Mouse (Mus musculus): ENCODE results near the gene Ccdc183. TPM values are rescaled to one million over a fixed set of nuclear protein-coding genes. Genes with fewer than 3 reads are reported as not detected.

The Ccdc183 gene
- polyA plus RNA-seq, 2 experiments = 0.08 TPM; not detected in 1

DNA sequence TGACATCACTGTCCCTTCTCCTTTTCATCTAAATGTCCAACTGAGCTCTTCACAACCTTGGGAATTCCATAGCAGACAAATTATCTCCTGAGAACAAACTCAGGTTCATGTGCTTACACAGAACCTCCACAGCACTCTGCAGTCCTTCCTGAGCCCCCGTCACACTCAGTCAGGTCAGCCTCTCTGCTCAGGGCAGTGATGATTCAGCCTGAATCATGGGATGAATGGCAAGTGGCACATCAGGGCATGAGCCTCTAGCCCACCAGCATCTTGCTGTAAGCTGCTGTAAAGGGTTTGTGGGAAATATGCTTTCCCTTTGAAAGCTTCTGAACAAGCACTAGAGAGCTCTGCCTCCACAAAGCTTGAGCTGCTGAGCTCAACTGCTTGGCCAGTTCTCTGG, 18.7 kb downstream of the Ccdc183 start:
- 85% methylated on average over 1 of the region's 1 CpGs for WGBS (ENCODE audit: insufficient replicate concordance)
- H3K27me3 ChIP-seq (ENCODE audit: control insufficient read depth, insufficient read depth, low read length) = no peaks in the 10 kb centered on the region

DNA sequence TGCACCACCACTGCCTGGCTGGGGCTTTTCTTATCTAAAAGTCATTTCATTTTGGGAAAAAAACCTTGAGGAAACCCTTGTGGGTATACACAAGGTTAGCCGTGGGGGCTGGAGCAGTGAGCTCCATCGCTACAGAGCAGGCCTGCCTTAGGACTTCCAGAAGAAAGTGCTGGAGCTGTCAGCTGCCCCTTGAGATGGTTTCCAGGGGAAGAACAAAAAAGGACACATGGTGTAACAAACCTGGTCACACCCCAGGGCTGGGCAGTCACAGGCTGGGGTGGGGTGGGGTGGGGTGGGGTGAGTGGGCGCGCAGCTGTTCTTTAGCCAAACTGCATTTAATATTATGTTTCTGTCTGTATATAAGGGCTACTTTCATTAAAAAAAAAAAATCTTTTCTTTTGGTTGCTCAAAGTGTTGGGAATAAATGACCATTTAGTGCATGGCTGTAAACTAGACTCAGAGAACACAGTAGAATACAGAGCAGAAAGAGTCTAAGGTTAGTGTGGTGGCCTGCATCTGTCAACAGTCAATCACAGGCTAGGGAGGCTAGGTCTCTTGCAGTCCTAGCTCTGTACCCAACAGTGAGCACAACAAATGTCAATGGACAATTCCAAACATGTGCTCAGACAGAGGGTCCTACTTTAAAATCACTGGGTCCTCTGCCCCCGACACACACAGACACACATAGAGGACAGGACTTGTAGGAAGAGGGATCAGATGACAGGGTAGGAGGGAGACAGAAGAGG, 20.5 kb downstream of the Ccdc183 start:
- ATAC-seq (ENCODE audit: insufficient read depth) (no peak), DNase-seq (ENCODE audit: low read depth in 3 of 3, low spot score in 3 of 3) (no peak)
- Histone ChIP-seq H3K4me1 (replicated peaks; ENCODE audit: control insufficient read depth in 2 of 2, insufficient read depth in 2 of 2, low read length in 1 of 2) (no peaks in the 10 kb centered on the region; a peak in 1 of 4 replicates), H3K9me3 (ENCODE audit: control insufficient read depth, low read length) (no peaks in the 10 kb centered on the region), H3K4me3 (ENCODE audit: insufficient read depth in 1 of 2, low read depth in 2 of 2, low read length in 2 of 2) (no peak overlapping the region), H3K27me3 (ENCODE audit: control insufficient read depth, insufficient read depth, low read length) (no peaks in the 10 kb centered on the region), H3K27ac (no peak overlapping the region), H3K9ac (replicated peaks) (no peak overlapping the region), H3K4me2 (ENCODE audit: low read depth) (no peak overlapping the region), H3K36me3 (replicated peaks; ENCODE audit: control insufficient read depth, insufficient read depth, low read depth) (peaks cover 63% of the 10 kb centered on the region)
- no peak for TF ChIP-seq CTCF (IDR thresholded peaks at IDR 0.05; ENCODE audit: low read depth)
- no peak for TF ChIP-seq EP300 (IDR thresholded peaks at IDR 0.05; ENCODE audit: low read depth)
- 85% methylated on average over 5 of the region's 5 CpGs for WGBS (ENCODE audit: insufficient replicate concordance)

More for the DNA sequence above, 18.7 kb downstream of the Ccdc183 start:
- peaks cover 58% of the 10 kb centered on the region for H3K36me3 ChIP-seq (replicated peaks; ENCODE audit: control insufficient read depth, insufficient read depth, low read depth)
- ATAC-seq (ENCODE audit: insufficient read depth) (no peak), DNase-seq (ENCODE audit: low read depth in 3 of 3, low spot score in 3 of 3) (no peak)
- H3K4me2 ChIP-seq (ENCODE audit: low read depth) = no peak overlapping the region
- H3K9me3 ChIP-seq (ENCODE audit: control insufficient read depth, low read length) = no peaks in the 10 kb centered on the region
- no peaks in the 10 kb centered on the region; a peak in 1 of 4 replicates for H3K4me1 ChIP-seq (replicated peaks; ENCODE audit: control insufficient read depth in 2 of 2, insufficient read depth in 2 of 2, low read length in 1 of 2)
- no peak overlapping the region for H3K9ac ChIP-seq (replicated peaks)
- H3K4me3 ChIP-seq (ENCODE audit: insufficient read depth in 1 of 2, low read depth in 2 of 2, low read length in 2 of 2) = no peak overlapping the region
- no peak for TF ChIP-seq CTCF (IDR thresholded peaks at IDR 0.05; ENCODE audit: low read depth)
- no peak for TF ChIP-seq EP300 (IDR thresholded peaks at IDR 0.05; ENCODE audit: low read depth)
- no peak overlapping the region for H3K27ac ChIP-seq

DNA sequence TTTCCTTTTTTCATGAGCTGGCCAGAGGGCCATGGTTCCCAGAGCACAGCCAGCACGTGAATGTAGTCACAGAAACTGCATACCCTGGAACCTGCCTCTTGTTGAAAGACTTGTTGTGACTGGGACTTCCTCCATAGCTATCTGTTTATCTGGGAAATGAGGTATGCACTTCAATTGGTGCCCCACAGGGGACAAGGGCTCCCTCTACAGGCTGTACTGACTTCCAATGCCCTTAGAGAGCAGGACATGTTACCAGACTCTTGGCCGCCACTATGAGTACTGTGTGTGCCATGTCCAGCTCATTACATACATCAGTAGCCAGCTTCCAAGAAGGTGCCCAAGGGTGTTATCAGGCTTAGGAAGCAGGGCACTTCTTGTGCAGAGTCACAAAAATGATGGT, 25.6 kb downstream of the Ccdc183 start:
- Histone ChIP-seq H3K9me3 (ENCODE audit: control insufficient read depth, low read length) (no peaks in the 10 kb centered on the region), H3K36me3 (replicated peaks; ENCODE audit: control insufficient read depth, insufficient read depth, low read depth) (peaks cover 23% of the 10 kb centered on the region), H3K4me3 (ENCODE audit: insufficient read depth in 1 of 2, low read depth in 2 of 2, low read length in 2 of 2) (no peak overlapping the region), H3K4me1 (replicated peaks; ENCODE audit: control insufficient read depth in 2 of 2, insufficient read depth in 2 of 2, low read length in 1 of 2) (no peaks in the 10 kb centered on the region), H3K27ac (no peak overlapping the region), H3K27me3 (ENCODE audit: control insufficient read depth, insufficient read depth, low read length) (no peaks in the 10 kb centered on the region), H3K4me2 (ENCODE audit: low read depth) (no peak overlapping the region), H3K9ac (replicated peaks) (no peak overlapping the region)
- WGBS (ENCODE audit: insufficient replicate concordance) = 61% methylated on average over 2 of the region's 2 CpGs
- TF ChIP-seq EP300 (IDR thresholded peaks at IDR 0.05; ENCODE audit: low read depth) (no peak), CTCF (IDR thresholded peaks at IDR 0.05; ENCODE audit: low read depth) (peak; percentile 82)
- no peak for DNase-seq (ENCODE audit: low read depth in 3 of 3, low spot score in 3 of 3)
- no peak for ATAC-seq (ENCODE audit: insufficient read depth)

DNA sequence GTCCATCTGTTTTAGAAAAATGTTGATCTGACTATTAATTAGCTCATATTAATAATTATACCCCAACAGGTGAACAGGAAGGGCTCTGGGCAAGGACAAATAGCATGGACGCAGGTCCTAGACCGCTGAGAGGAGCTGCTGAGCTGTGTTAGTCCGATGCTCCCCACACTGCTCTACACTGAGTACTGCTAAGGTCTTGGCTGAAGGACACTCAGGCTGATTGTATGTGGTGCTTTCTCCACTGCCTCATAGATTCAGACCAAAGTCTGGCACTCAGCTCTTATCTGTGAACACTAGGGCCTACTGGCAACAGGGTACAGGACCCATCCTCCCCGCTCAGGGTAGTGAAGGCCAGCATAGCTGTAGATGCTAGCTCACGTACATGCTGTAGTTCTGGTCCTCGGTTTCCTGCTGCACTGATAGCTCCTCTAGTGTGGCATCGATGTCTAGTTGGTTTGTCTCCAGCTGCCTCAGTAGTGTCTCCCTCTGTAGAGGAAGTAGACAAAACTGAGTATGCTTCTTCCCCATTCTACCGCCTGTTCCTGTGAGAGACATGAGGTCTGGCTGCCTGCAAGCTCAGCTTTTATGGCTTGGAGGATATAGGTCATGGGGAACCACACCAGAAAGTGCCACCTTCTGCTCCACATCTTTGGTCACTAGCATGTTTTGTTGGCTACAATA, 29.1 kb downstream of the Ccdc183 start:
- DNase-seq (ENCODE audit: low read depth in 3 of 3, low spot score in 3 of 3) (no peak), ATAC-seq (ENCODE audit: insufficient read depth) (no peak)
- TF ChIP-seq CTCF (IDR thresholded peaks at IDR 0.05; ENCODE audit: low read depth) = no peak
- TF ChIP-seq EP300 (IDR thresholded peaks at IDR 0.05; ENCODE audit: low read depth) = no peak
- no peaks in the 10 kb centered on the region for H3K9me3 ChIP-seq (ENCODE audit: control insufficient read depth, low read length)
- H3K9ac ChIP-seq (replicated peaks) = no peak overlapping the region
- H3K27me3 ChIP-seq (ENCODE audit: control insufficient read depth, insufficient read depth, low read length) = no peaks in the 10 kb centered on the region
- H3K27ac ChIP-seq = no peak overlapping the region
- WGBS (ENCODE audit: insufficient replicate concordance) = 70% methylated on average over 8 of the region's 8 CpGs
- H3K4me3 ChIP-seq (ENCODE audit: insufficient read depth in 1 of 2, low read depth in 2 of 2, low read length in 2 of 2) = no peak overlapping the region
- peaks cover 14% of the 10 kb centered on the region for H3K36me3 ChIP-seq (replicated peaks; ENCODE audit: control insufficient read depth, insufficient read depth, low read depth)
- H3K4me1 ChIP-seq (replicated peaks; ENCODE audit: control insufficient read depth in 2 of 2, insufficient read depth in 2 of 2, low read length in 1 of 2) = no peaks in the 10 kb centered on the region
- no peak overlapping the region for H3K4me2 ChIP-seq (ENCODE audit: low read depth)

DNA sequence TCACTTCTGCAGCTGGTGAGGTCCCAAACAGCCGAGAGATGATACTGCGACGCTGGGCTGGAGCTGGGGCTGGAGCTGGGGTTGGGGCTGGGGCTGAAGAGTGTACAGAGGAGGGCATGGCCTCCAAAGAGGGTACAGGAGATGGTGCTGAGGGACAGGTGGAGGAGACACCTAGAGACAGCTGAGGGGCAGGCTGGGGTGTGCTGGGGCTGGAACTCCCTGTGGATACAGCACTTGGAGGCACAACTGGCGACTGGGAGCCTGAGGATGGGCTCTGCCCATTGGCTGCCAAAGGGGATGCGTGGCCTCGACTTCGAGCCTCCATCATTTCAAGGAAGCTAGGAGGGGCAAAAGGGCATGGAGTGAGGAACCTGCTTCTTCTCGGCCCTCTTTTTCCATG, 30.2 kb downstream of the Ccdc183 start:
- H3K9ac ChIP-seq (replicated peaks) = no peak overlapping the region
- DNase-seq (ENCODE audit: low read depth in 3 of 3, low spot score in 3 of 3) (no peak), ATAC-seq (ENCODE audit: insufficient read depth) (no peak)
- H3K27me3 ChIP-seq (ENCODE audit: control insufficient read depth, insufficient read depth, low read length) = no peaks in the 10 kb centered on the region
- no peak overlapping the region for H3K4me3 ChIP-seq (ENCODE audit: insufficient read depth in 1 of 2, low read depth in 2 of 2, low read length in 2 of 2)
- no peaks in the 10 kb centered on the region for H3K9me3 ChIP-seq (ENCODE audit: control insufficient read depth, low read length)
- 85% methylated on average over 8 of the region's 8 CpGs for WGBS (ENCODE audit: insufficient replicate concordance)
- no peak overlapping the region for H3K4me2 ChIP-seq (ENCODE audit: low read depth)
- no peak overlapping the region for H3K27ac ChIP-seq
- H3K36me3 ChIP-seq (replicated peaks; ENCODE audit: control insufficient read depth, insufficient read depth, low read depth) = peaks cover 8% of the 10 kb centered on the region
- no peaks in the 10 kb centered on the region for H3K4me1 ChIP-seq (replicated peaks; ENCODE audit: control insufficient read depth in 2 of 2, insufficient read depth in 2 of 2, low read length in 1 of 2)
- TF ChIP-seq EP300 (IDR thresholded peaks at IDR 0.05; ENCODE audit: low read depth) = no peak
- no peak for TF ChIP-seq CTCF (IDR thresholded peaks at IDR 0.05; ENCODE audit: low read depth)

All from liver, embryonic 14.5 days (tissue).